Mouse (Mus musculus): ENCODE results near the gene Trio.

DNA sequence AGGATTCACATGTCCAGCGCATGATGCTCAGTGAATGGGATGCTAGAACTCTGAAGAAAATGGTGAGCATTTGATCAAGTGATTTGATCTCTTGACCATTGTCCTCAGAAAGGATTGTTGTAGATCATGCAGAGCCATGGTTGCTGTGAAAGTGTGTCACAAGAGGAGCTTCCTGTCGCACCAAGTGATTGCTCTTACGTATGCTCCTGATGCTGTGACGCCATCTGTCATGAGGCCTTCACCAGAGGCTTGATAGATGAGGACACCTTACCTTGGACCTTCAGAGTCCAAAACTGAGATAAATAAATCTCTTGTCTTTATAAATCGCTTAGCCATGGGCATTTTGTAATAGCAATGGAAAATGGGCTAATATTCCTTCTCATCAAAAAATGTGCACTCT lies 328.0 kb downstream of the Trio start:
- no peak for TF ChIP-seq CTCF (IDR thresholded peaks at IDR 0.05; ENCODE audit: control insufficient read depth, insufficient read depth, low read length)
- no peak for TF ChIP-seq POLR2A (IDR thresholded peaks at IDR 0.05; ENCODE audit: borderline replicate concordance, control insufficient read depth, low read depth, low read length)
